Mouse (Mus musculus): ENCODE measurements around the gene Wwp2. TPM values are rescaled to one million over a fixed set of nuclear protein-coding genes. Genes with fewer than 3 reads are reported as not detected.

Wwp2 gene
- polyA plus RNA-seq, 1 experiment from 2014 or later = 176 TPM

DNA sequence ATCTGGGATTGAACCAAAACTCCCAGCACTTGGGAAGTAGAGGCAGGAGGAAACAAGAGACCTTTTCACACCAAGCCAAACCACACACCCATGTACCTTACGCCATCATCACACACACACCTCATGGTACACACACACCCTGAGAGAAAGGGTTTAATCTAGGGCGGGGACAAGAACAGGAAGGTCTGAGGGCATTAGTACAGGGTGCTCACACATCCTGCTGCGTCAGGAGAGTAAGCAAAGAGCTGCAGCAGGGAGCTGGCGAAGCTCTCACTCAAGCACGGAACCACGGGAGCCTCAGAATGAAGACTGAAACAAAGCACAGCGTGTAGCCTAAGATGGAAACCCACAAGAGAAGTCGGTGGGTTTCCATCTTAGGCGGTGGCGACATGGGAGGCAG is 22.3 kb upstream of the Wwp2 start:
- Histone ChIP-seq H3K27ac (replicated peaks; ENCODE audit: low read depth, low read length) (no peak overlapping the region), H3K9ac (ENCODE audit: low read length) (no peak overlapping the region), H3K4me3 (ENCODE audit: low read depth, low read length) (no peak overlapping the region), H3K4me2 (ENCODE audit: low read depth, severe bottlenecking) (no peak overlapping the region), H3K36me3 (ENCODE audit: control insufficient read depth, insufficient read depth, low read length) (peaks cover 26% of the 10 kb centered on the region), H3K27me3 (ENCODE audit: control insufficient read depth, insufficient read depth, low read length) (no peaks in the 10 kb centered on the region), H3K4me1 (ENCODE audit: control insufficient read depth, insufficient read depth, low read length) (no peaks in the 10 kb centered on the region), H3K9me3 (ENCODE audit: control insufficient read depth, low read length) (no peaks in the 10 kb centered on the region)
- no peak for ATAC-seq (ENCODE audit: insufficient number of reproducible peaks, low FRiP score, low TSS enrichment, low read depth)
- DNase-seq (ENCODE audit: low spot score) = no peak
- 93% methylated on average over 10 of the region's 10 CpGs for WGBS

GRCm38 (mm10) chr8:107417001-107417400 is 19.2 kb upstream of the Wwp2 start:
- Histone ChIP-seq H3K4me1 (ENCODE audit: control insufficient read depth, insufficient read depth, low read length) (no peaks in the 10 kb centered on the region), H3K27ac (replicated peaks; ENCODE audit: low read depth, low read length) (no peak overlapping the region), H3K9ac (ENCODE audit: low read length) (no peak overlapping the region), H3K4me2 (ENCODE audit: low read depth, severe bottlenecking) (no peak overlapping the region), H3K4me3 (ENCODE audit: low read depth, low read length) (no peak overlapping the region), H3K9me3 (ENCODE audit: control insufficient read depth, low read length) (no peaks in the 10 kb centered on the region), H3K27me3 (ENCODE audit: control insufficient read depth, insufficient read depth, low read length) (no peaks in the 10 kb centered on the region), H3K36me3 (ENCODE audit: control insufficient read depth, insufficient read depth, low read length) (peaks cover 37% of the 10 kb centered on the region)
- WGBS = 92% methylated on average over 12 of the region's 12 CpGs
- no peak for ATAC-seq (ENCODE audit: insufficient number of reproducible peaks, low FRiP score, low TSS enrichment, low read depth)
- no peak for DNase-seq (ENCODE audit: low spot score)

GRCm38 (mm10) chr8:107424176-107424575 is 12.0 kb upstream of the Wwp2 start:
- H3K36me3 ChIP-seq (ENCODE audit: control insufficient read depth, insufficient read depth, low read length) = peaks cover 14% of the 10 kb centered on the region
- ATAC-seq (ENCODE audit: insufficient number of reproducible peaks, low FRiP score, low TSS enrichment, low read depth) (no peak), DNase-seq (ENCODE audit: low spot score) (no peak)
- peak overlapping the region; percentile 82 for H3K4me3 ChIP-seq (ENCODE audit: low read depth, low read length)
- H3K27me3 ChIP-seq (ENCODE audit: control insufficient read depth, insufficient read depth, low read length) = no peaks in the 10 kb centered on the region
- H3K4me1 ChIP-seq (ENCODE audit: control insufficient read depth, insufficient read depth, low read length) = peaks cover 3% of the 10 kb centered on the region; the same call in 1 of the 2 replicates
- 0 out of 2 replicates have a peak overlapping the region, but pooled peaks have one; percentile 36 for H3K27ac ChIP-seq (replicated peaks; ENCODE audit: low read depth, low read length)
- peak overlapping the region; percentile 60 for H3K4me2 ChIP-seq (ENCODE audit: low read depth, severe bottlenecking)
- no peaks in the 10 kb centered on the region for H3K9me3 ChIP-seq (ENCODE audit: control insufficient read depth, low read length)
- WGBS = 37% methylated on average over 9 of the region's 9 CpGs
- peak overlapping the region; percentile 89 for H3K9ac ChIP-seq (ENCODE audit: low read length)

DNA sequence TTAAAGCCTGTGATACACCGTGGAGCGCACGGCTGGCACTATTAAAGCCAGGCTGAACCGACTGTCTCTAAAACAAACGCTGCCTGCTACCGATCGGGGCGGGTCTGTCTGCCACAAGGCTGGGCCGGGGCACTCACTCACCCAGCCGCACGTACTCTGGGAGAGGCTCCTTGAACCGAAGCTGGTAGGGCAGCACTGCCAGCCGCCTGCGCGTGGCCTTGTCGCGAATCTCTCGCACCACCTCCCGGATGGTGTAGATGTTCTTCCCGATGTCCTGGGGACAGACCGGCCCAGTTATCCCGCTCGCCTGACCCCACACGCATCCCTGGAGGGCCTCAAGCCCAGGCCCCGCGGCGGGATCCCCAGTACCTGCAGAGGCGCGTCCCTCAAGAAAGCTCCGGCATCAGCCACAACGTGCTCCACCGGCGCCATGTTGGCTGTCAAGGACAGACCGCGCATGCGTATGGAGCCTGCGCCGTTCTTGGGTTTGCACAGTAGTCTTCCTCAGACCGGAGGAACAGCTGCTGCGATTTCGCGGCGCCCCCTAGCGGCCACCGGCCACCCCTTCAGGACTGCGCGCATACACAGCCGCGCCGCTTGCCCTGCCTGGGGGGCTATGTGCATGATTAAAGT is 11.5 kb upstream of the Wwp2 start, which contains the start of gene Nob1:
Gene Nob1 (minus strand): TSS at position 455 of the 633 bp plus-strand sequence.
- peak within 1 kb of the TSS; percentile 82 for H3K4me3 ChIP-seq (ENCODE audit: low read depth, low read length)
- DNase-seq (ENCODE audit: low spot score) (peak; percentile 98), ATAC-seq (ENCODE audit: insufficient number of reproducible peaks, low FRiP score, low TSS enrichment, low read depth) (peak; percentile 96)
- peak within 1 kb of the TSS; percentile 89 for H3K9ac ChIP-seq (ENCODE audit: low read length)
- peaks cover 11% of the 10 kb centered on the region for H3K36me3 ChIP-seq (ENCODE audit: control insufficient read depth, insufficient read depth, low read length)
- H3K27ac ChIP-seq (replicated peaks; ENCODE audit: low read depth, low read length) = 0 out of 2 replicates have a peak within 1 kb of the TSS, but pooled peaks have one; percentile 36
- under 1% methylated on average over 50 of the region's 50 CpGs for WGBS
- no peaks in the 10 kb centered on the region for H3K27me3 ChIP-seq (ENCODE audit: control insufficient read depth, insufficient read depth, low read length)
- peaks cover 3% of the 10 kb centered on the region; the same call in 1 of the 2 replicates for H3K4me1 ChIP-seq (ENCODE audit: control insufficient read depth, insufficient read depth, low read length)
- H3K4me2 ChIP-seq (ENCODE audit: low read depth, severe bottlenecking) = peak within 1 kb of the TSS; percentile 60
- no peaks in the 10 kb centered on the region for H3K9me3 ChIP-seq (ENCODE audit: control insufficient read depth, low read length)

- 49% methylated on average over 8 of the region's 8 CpGs for WGBS
- Histone ChIP-seq H3K4me2 (ENCODE audit: low read depth, severe bottlenecking) (no peak overlapping the region), H3K9ac (ENCODE audit: low read length) (no peak overlapping the region), H3K36me3 (ENCODE audit: control insufficient read depth, insufficient read depth, low read length) (peaks cover 6% of the 10 kb centered on the region), H3K9me3 (ENCODE audit: control insufficient read depth, low read length) (no peaks in the 10 kb centered on the region), H3K27ac (replicated peaks; ENCODE audit: low read depth, low read length) (no peak overlapping the region), H3K27me3 (ENCODE audit: control insufficient read depth, insufficient read depth, low read length) (no peaks in the 10 kb centered on the region), H3K4me1 (ENCODE audit: control insufficient read depth, insufficient read depth, low read length) (peaks cover 3% of the 10 kb centered on the region; the same call in 1 of the 2 replicates), H3K4me3 (ENCODE audit: low read depth, low read length) (peak overlapping the region; percentile 82)
- DNase-seq (ENCODE audit: low spot score) (no peak), ATAC-seq (ENCODE audit: insufficient number of reproducible peaks, low FRiP score, low TSS enrichment, low read depth) (no peak)
Measured at GRCm38 (mm10) chr8:107425230-107425597, 11.0 kb upstream of the Wwp2 start.

DNA sequence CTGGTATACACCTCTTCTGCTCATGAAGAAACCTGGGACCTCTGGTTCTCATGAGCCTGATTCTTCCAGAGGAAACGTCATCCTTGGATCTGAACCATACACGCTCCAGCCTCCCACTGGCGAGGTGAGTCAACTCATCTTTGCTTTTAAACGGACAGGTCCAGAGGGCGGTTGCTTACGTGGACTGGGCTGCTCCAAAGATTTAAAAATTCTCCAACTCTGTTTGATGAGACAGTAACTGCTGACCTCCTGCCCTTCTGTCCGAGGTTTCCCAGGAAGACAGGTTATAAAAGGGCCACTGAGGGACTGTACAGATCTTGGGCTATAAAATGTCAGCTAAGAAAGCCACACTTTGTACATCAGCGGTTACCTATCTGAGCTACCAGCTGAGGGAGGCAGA is 5.3 kb upstream of the Wwp2 start:
- Histone ChIP-seq H3K27me3 (ENCODE audit: control insufficient read depth, insufficient read depth, low read length) (no peaks in the 10 kb centered on the region), H3K9me3 (ENCODE audit: control insufficient read depth, low read length) (no peaks in the 10 kb centered on the region), H3K36me3 (ENCODE audit: control insufficient read depth, insufficient read depth, low read length) (no peaks in the 10 kb centered on the region), H3K4me1 (ENCODE audit: control insufficient read depth, insufficient read depth, low read length) (no peaks in the 10 kb centered on the region), H3K4me3 (ENCODE audit: low read depth, low read length) (no peak overlapping the region), H3K9ac (ENCODE audit: low read length) (no peak overlapping the region), H3K4me2 (ENCODE audit: low read depth, severe bottlenecking) (no peak overlapping the region), H3K27ac (replicated peaks; ENCODE audit: low read depth, low read length) (no peak overlapping the region)
- DNase-seq (ENCODE audit: low spot score) (no peak), ATAC-seq (ENCODE audit: insufficient number of reproducible peaks, low FRiP score, low TSS enrichment, low read depth) (no peak)
- 76% methylated on average over 8 of the region's 8 CpGs for WGBS

GRCm38 (mm10) chr8:107435421-107435961 is 674 bp upstream of the Wwp2 start:
- peak; percentile 35; the same call in 1 of the 2 replicates for ATAC-seq (ENCODE audit: insufficient number of reproducible peaks, low FRiP score, low TSS enrichment, low read depth)
- H3K9ac ChIP-seq (ENCODE audit: low read length) = peak overlapping the region; percentile 78

GRCm38 (mm10) chr8:107436841-107437421 is 766 bp downstream of the Wwp2 start:
- 15% methylated on average over 16 of the region's 16 CpGs for WGBS
- Histone ChIP-seq H3K9me3 (ENCODE audit: control insufficient read depth, low read length) (no peaks in the 10 kb centered on the region), H3K27me3 (ENCODE audit: control insufficient read depth, insufficient read depth, low read length) (no peaks in the 10 kb centered on the region), H3K9ac (ENCODE audit: low read length) (peak overlapping the region; percentile 78), H3K4me3 (ENCODE audit: low read depth, low read length) (peak overlapping the region; percentile 70), H3K4me1 (ENCODE audit: control insufficient read depth, insufficient read depth, low read length) (no peaks in the 10 kb centered on the region), H3K4me2 (ENCODE audit: low read depth, severe bottlenecking) (peak overlapping the region; percentile 76), H3K27ac (replicated peaks; ENCODE audit: low read depth, low read length) (peak overlapping the region; percentile 86), H3K36me3 (ENCODE audit: control insufficient read depth, insufficient read depth, low read length) (no peaks in the 10 kb centered on the region)
- peak; percentile 25 for DNase-seq (ENCODE audit: low spot score)
- no peak for ATAC-seq (ENCODE audit: insufficient number of reproducible peaks, low FRiP score, low TSS enrichment, low read depth)

More at GRCm38 (mm10) chr8:107435421-107435961, 674 bp upstream of the Wwp2 start:
- Histone ChIP-seq H3K27me3 (ENCODE audit: control insufficient read depth, insufficient read depth, low read length) (no peaks in the 10 kb centered on the region), H3K4me3 (ENCODE audit: low read depth, low read length) (peak overlapping the region; percentile 70), H3K4me1 (ENCODE audit: control insufficient read depth, insufficient read depth, low read length) (no peaks in the 10 kb centered on the region), H3K9me3 (ENCODE audit: control insufficient read depth, low read length) (no peaks in the 10 kb centered on the region), H3K4me2 (ENCODE audit: low read depth, severe bottlenecking) (peak overlapping the region; percentile 76), H3K27ac (replicated peaks; ENCODE audit: low read depth, low read length) (peak overlapping the region; percentile 86; the same call in 1 of the 2 replicates), H3K36me3 (ENCODE audit: control insufficient read depth, insufficient read depth, low read length) (no peaks in the 10 kb centered on the region)
- no peak for DNase-seq (ENCODE audit: low spot score)
- 34% methylated on average over 11 of the region's 11 CpGs for WGBS

Measured in limb, embryonic 11.5 days (tissue).